Mouse (Mus musculus): ENCODE measurements around the gene Col4a2.

Col4a2 gene

DNA sequence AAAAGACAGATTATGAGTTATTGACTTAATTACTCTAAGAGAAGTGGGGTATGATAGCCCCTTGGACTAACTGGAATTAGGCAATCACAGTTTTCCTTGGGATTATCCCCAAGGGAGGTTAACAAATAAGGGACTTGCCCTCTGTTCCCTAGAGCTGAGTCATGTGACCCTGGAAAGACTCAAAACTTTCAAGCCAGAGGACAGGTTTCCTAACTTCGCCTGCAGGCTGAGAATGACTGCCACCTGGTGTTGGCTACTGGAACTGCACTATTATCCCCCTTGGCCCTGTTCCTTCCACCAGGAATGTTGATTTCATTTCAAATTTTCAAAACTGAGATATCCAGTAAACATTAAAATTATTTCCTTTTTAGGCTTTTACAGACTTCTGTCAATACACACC, 80.1 kb downstream of the Col4a2 start:
- no peak for TF ChIP-seq GATA4 (IDR thresholded peaks at IDR 0.05; ENCODE audit: insufficient replicate concordance, low read length)

DNA sequence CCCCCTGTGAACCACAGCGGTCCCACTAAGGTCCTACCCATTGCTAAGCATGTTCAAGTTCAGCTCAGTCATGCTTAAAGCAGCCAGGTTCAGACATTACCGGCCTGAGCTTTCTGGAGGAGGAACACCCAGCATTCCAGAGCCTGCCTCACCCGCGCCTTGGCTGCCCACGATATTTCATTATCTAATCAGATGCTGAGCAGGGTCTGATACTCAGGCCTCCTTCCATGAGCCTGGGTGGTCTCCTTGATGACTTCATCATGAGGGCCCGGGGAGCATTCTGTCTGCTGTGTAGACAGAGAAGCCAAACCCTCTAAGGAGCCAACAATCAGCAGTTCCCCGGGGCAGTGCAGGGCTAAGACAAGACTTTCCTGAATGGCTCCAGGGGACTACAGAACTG, 80.6 kb downstream of the Col4a2 start:
- no peak for TF ChIP-seq GATA4 (IDR thresholded peaks at IDR 0.05; ENCODE audit: insufficient replicate concordance, low read length)

DNA sequence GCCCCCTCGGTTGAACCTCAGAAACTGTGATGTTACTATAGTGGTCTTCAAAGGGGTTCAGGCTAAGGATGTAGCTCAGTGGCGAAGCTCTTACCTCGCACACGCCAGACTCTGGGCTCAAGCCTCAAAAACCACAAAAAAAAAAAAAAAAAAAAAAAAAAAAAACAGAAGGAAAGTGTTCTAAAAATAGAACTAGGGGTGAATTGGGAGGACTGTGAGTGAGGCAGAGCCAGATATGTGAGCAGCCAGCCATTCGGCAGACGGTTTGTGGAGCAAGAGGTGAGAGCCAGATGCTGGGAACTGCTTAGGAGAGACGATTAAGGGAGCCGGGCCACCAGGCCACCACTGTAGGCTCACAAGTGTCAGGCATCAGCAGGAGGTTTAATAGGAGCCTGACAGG, 81.0 kb downstream of the Col4a2 start:
- TF ChIP-seq GATA4 (IDR thresholded peaks at IDR 0.05; ENCODE audit: insufficient replicate concordance, low read length): no peak

DNA sequence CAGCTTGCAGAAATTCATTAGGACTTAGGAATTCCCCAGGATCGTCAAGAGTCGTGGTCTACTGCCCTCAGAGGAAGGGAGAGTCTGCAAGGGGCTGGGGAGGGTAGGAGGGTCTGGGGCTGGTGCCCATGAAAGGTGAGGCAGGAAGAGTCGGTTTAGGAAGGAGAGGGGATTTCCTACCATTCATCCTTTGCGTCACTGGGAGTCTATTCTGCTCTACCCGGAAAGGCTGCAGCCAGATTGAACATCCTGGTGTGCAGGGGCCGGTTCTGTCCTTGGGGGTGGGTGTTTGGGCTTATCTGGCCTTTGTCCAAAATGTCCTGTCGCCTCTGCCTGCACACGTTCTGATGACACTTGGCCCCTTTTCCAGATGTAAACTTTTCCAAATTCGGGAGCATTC, 82.2 kb downstream of the Col4a2 start:
- no peak for TF ChIP-seq GATA4 (IDR thresholded peaks at IDR 0.05; ENCODE audit: insufficient replicate concordance, low read length)

DNA sequence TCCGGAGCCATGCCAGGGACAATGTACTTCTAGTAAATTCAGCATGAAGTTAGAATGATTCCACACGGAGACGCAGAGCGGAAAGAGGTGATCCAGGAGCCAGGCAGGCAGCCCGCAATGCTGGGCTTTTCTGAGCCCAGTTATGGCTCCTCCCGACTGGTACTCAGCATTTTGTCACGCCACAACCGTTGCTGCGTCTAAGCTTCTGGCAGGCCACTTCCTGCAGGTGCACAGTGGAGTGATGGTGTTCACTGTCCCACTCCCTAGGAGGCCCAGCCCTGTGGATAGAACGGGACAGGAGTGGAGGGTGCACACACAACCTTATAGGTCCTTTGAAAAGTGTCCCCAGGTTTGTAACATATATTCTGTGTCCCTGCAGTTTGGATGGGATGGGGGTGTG, 83.0 kb downstream of the Col4a2 start:
- no peak for TF ChIP-seq GATA4 (IDR thresholded peaks at IDR 0.05; ENCODE audit: insufficient replicate concordance, low read length)

DNA sequence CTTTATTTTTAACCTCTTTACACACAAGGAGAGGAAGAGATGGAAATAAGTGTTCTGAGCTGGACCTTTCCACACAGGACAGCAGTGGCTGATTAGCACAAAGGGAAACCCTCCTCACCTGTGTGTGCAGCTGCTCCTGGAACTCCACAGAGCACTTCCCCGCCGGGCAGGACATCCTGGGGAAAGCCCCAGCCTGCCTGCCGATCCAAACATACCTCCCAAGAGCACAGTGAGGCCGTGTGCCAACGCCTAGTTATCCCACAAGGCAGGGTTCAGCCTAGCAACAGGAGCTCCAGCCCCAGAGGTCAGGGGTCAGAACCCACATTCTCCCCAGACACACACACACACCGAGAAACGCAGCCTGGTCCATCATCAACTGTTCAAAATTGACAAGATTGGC, 83.5 kb downstream of the Col4a2 start:
- TF ChIP-seq GATA4 (IDR thresholded peaks at IDR 0.05; ENCODE audit: insufficient replicate concordance, low read length): no peak

DNA sequence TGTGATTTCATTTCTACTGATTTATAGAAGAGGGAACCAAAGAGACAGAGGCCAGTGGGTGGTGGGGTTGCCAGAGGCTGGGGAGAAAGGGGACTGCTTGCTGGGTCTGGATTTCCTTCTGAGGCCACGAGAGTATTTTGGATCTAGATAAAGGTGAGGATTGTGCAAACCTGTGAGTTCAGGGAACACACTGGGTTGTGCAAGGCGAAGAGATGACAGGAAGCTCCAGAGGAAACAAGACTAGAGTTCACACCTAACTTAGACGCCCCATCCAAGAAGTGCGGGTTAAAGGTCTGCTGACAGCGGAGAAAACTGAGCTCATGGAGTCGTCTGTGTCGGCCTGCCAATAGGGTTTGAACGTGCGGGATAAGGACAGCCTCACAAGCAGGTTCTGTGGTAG, 84.5 kb downstream of the Col4a2 start:
- no peak for TF ChIP-seq GATA4 (IDR thresholded peaks at IDR 0.05; ENCODE audit: insufficient replicate concordance, low read length)

DNA sequence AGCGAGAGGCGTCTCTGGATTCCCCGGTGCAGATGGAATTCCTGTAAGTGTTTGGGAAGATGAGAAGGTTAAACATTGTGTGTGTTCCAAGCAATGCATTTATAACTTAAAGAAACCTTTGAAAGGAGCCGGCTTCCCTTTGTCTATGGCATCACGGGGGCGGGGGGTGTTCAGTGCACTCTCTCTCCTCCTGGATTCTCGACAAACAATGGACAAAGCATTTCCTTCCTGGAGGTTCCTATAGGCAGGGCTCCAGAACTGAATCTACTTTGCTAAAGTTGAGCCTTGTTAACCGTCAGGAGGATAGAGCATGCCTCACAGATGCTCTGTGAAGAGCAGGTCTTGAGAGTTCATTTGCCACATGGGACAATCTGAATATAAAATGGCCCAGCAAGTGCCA, 87.1 kb downstream of the Col4a2 start:
- no peak for TF ChIP-seq GATA4 (IDR thresholded peaks at IDR 0.05; ENCODE audit: insufficient replicate concordance, low read length)

DNA sequence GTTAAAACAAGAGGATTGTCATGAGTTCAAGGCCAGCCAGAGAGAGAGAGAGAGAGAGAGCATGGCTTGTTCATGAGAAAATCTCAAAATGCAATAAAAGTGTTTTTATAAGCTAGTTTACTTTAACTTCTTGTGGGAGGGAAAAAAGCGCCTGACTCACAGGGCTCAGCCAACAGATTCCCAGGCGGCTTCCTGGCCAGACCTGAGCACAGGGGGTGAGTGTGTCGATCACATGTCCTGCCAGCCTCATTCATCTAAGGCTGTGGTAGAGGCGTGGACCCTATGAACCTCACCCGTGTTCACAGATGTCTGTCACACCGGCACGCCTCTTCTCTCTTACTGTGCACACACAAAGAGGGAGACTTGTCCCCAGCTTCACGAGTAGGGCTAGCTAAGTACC, 87.6 kb downstream of the Col4a2 start:
- TF ChIP-seq GATA4 (IDR thresholded peaks at IDR 0.05; ENCODE audit: insufficient replicate concordance, low read length): no peak

DNA sequence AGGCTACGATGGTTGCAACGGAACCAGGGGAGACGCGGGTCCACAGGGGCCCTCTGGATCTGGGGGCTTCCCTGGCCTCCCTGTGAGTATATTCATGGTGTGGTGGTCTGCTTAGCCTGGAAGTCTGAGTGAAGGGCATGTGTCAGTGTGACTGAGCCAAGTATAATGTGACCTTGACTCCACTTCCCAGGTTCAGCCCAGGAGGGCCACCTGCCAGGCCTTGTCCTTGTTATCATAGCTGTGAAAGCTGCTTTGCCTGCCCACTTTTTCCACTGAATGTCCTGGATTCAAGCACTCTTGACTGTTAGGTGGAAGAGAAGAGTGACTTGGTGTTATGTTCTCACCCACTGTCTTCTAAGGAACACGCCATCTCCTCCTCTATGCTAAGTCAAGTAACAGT, 88.6 kb downstream of the Col4a2 start:
- no peak for TF ChIP-seq GATA4 (IDR thresholded peaks at IDR 0.05; ENCODE audit: insufficient replicate concordance, low read length)

DNA sequence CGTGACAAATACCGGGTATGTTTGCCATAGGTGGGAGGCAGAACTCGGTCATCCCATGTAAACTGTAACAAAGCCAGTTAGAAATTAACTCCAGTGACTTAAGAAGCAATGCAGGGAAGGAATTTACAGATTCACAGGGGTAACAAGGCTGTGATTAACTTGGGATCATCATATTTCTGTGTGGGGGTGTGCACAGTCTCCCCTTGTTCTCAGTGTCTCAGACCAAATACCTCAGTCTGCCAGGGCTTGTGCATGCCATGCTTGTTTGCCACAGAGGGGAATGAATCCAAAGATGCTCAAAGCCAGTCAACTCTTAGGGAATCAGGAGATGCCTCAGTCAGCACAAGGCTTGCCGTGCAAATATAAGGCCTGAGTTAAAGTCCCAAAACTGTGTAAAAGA, 89.6 kb downstream of the Col4a2 start:
- no peak for TF ChIP-seq GATA4 (IDR thresholded peaks at IDR 0.05; ENCODE audit: insufficient replicate concordance, low read length)

DNA sequence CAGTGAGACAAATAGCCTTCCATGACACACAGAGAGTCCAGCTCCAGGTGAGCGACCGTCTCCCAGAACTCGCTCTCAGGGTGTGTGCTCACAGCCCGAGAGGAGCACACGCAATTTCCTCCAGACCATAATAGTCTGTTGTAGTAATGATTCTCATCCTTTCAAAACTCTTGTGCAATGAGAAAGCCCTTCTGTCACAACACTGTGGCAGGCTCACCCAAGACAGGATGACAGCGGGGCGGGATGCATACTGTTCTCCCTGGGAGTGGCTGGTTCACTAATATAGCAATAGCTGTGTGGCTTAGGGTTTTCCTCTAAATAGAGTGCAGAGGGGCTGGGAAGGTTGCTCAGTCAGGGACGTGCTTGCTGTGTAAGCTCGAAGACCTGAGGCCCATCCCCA, 91.2 kb downstream of the Col4a2 start:
- TF ChIP-seq GATA4 (IDR thresholded peaks at IDR 0.05; ENCODE audit: insufficient replicate concordance, low read length): no peak

DNA sequence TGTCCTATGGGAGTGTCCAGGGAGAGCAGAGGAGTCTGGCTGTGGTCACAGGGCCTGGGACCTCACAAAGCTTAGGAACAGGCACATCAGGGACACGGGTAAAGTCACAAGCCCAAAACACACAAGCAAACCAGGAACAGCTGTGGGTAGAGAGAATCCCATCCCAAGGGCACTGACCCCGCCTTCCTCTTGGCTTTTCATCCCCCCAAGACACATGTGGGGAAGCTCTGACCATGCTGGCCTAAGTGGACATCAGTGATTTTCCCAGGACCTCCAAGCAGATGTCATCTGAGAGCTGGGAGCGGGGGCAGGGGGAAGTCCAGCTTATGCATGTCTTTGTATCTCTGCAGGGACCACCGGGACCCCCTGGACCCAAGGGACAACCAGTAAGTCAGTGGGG, 92.0 kb downstream of the Col4a2 start:
- TF ChIP-seq GATA4 (IDR thresholded peaks at IDR 0.05; ENCODE audit: insufficient replicate concordance, low read length): no peak

DNA sequence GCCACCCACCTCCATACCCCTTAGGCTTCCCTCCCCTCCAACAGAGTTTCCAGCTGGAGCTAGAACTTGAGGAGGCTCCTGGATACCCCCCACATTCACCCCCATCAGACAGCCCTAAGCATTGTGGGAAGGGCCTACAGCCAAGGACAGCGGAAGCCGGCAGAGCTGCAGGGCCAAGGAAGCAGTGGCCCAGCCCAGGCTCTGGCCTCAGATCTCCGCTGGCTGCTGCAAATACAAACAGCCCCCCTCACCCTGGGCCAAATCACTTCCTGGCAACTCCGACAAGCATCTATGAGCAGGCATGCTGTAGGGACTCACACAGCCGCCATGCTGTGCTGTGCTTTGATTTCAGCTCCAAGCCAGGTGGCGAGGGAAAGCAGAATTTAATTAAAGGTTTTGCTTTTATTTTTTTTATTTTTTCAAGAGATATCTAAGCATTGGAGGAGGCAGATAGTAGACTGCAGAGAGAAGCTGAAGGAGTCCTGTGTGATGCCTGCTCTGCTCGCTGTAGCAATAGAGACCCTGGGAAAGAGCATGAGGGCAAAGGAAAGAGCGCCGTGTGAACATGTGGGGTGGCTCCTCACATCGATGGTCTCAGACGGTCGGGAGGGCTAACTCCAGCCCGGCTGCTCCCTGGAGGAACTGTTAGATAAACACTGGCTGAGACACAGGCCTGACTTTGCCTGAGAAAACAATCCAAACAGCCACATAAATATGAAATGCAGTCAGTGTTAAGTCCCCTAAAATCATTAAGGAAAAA, 93.3 kb downstream of the Col4a2 start:
- peak; percentile 69; the same call in 1 of the 2 replicates for TF ChIP-seq GATA4 (IDR thresholded peaks at IDR 0.05; ENCODE audit: insufficient replicate concordance, low read length)

DNA sequence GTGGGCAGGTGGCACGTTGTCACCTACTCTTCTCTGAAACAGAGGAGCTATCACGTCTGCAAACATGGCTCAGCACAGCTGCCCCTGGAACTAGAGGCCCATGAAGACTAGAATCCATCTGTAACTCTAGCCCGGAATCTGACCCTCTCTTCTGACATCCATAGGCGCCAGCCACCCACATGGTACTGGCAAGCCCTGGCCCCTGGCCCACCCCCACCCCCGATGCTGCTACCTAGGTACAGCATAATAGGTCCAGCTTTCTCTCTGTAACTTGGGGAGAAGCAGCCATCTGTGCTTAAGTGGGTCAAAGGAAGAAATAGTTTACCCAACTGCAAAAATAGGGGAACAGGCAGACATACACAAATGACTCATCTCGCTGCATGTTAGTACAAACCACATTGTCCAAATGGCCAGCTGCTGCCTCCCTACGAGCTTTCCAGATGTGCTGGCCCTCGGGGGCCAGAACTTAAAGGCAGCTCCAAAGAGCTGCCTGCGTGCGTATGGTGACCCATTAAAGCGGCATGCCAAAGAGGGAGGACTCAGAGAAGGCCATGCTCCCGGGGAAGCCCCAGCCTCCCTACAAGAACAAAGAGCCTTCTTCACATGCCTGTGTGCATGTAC, 99.0 kb downstream of the Col4a2 start:
- no peak for TF ChIP-seq GATA4 (IDR thresholded peaks at IDR 0.05; ENCODE audit: insufficient replicate concordance, low read length)

DNA sequence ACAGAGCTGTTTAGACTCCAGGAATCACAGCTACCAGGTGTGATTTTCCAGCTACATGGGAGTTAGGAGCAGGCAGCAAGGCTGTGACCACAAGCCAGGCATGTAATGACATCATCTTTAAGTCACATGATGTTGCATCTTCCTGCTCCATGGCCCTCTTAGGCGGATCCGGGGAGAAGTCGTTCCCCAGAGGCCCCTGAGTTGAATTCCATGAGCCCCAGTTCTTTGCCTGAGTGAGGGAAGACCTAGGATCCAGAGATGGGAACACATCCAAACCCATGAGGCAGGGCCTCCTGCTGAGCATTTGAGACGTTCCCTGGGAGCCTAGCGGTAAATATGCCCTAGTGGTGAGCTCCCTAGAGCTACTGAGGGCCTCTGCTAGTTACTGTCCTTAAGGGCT, 99.8 kb downstream of the Col4a2 start:
- no peak for TF ChIP-seq GATA4 (IDR thresholded peaks at IDR 0.05; ENCODE audit: insufficient replicate concordance, low read length)

DNA sequence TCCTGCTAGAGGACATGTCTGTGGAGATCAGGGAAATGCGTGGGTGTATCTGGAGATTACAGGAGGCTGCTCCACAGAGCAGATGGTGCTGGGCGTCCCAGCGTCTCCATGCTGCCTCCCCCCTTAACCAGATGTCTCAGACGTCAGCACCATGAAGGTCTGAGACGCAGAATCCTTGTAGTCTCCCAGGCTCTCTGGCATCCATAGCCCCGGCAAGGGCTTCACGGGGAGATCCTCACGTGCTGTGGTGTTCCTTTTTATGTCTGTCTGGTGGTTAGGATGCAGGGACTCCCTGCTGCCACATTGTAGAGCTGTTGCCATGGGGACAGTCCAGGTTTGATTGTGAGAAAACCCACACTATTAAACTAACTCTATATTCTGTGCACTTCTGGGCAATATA, 101.7 kb downstream of the Col4a2 start:
- TF ChIP-seq GATA4 (IDR thresholded peaks at IDR 0.05; ENCODE audit: insufficient replicate concordance, low read length): no peak

Data from liver, adult (tissue).